Mouse (Mus musculus): ENCODE results near the gene BC107364.

DNA sequence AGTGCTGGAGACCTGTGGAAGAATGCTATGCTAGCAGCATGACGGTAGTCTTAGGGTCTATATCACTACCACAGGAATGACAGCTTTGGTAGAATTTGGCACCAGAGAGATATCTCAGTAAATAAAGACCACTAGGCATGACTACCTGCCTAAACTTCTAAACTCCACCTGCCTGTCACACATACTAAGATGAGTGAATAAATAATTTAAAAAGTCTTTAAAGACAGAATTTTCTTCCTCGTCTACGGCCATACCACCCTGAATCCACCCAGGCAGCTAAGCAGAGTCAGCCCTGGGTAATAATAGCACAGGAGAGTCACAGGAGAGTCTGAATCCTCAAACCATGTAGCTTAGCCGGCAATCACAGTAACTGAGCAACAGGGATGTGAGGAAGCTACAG lies 32.8 kb upstream of the BC107364 start:
- TF ChIP-seq POLR2A (IDR thresholded peaks at IDR 0.05; ENCODE audit: low read depth, low read length) = no peak
- no peak for TF ChIP-seq CTCF (IDR thresholded peaks at IDR 0.05; ENCODE audit: extremely low read depth, insufficient read depth, insufficient read length, insufficient replicate concordance)

All from spleen, adult 2 months (tissue).